Mouse (Mus musculus): ENCODE data around the gene Stat3. TPM values are rescaled to one million over a fixed set of nuclear protein-coding genes. Genes with fewer than 3 reads are reported as not detected.

Stat3 gene
- polyA plus RNA-seq, 1 experiment from 2014 or later, result 82.9 TPM

GRCm38 (mm10) chr11:100887764-100888163 lies 51.6 kb downstream of the Stat3 start:
- Histone ChIP-seq H3K36me3 (ENCODE audit: control insufficient read depth, insufficient read depth, low read length) (peaks cover 59% of the 10 kb centered on the region), H3K27me3 (replicated peaks; ENCODE audit: control insufficient read depth, insufficient read depth, low read length) (no peaks in the 10 kb centered on the region), H3K4me2 (ENCODE audit: low read depth, low read length) (no peak overlapping the region), H3K9me3 (ENCODE audit: control insufficient read depth, low read length) (no peaks in the 10 kb centered on the region), H3K27ac (replicated peaks; ENCODE audit: low read depth, low read length) (no peak overlapping the region), H3K9ac (ENCODE audit: low read depth, low read length) (no peak overlapping the region), H3K4me3 (ENCODE audit: low read depth, low read length) (no peak overlapping the region), H3K4me1 (ENCODE audit: control insufficient read depth, insufficient read depth, low read length) (no peaks in the 10 kb centered on the region)
- no peak for ATAC-seq (ENCODE audit: low read depth)
- DNase-seq (ENCODE audit: low spot score), result no peak
- 68% methylated on average over 3 of the region's 3 CpGs for WGBS

- no peak for DNase-seq (ENCODE audit: low spot score)
- Histone ChIP-seq H3K27ac (replicated peaks; ENCODE audit: low read depth, low read length) (no peak overlapping the region), H3K4me1 (ENCODE audit: control insufficient read depth, insufficient read depth, low read length) (no peaks in the 10 kb centered on the region), H3K36me3 (ENCODE audit: control insufficient read depth, insufficient read depth, low read length) (peaks cover 53% of the 10 kb centered on the region), H3K27me3 (replicated peaks; ENCODE audit: control insufficient read depth, insufficient read depth, low read length) (no peaks in the 10 kb centered on the region), H3K4me3 (ENCODE audit: low read depth, low read length) (no peak overlapping the region), H3K9ac (ENCODE audit: low read depth, low read length) (no peak overlapping the region), H3K9me3 (ENCODE audit: control insufficient read depth, low read length) (no peaks in the 10 kb centered on the region), H3K4me2 (ENCODE audit: low read depth, low read length) (no peak overlapping the region)
- no peak for ATAC-seq (ENCODE audit: low read depth)
- WGBS, result 88% methylated on average over 4 of the region's 4 CpGs
These were observed 52.1 kb downstream of the Stat3 start for GRCm38 (mm10) chr11:100887236-100887635.

GRCm38 (mm10) chr11:100886188-100886740 lies 53.1 kb downstream of the Stat3 start:
- Histone ChIP-seq H3K27ac (replicated peaks; ENCODE audit: low read depth, low read length) (no peak overlapping the region), H3K4me3 (ENCODE audit: low read depth, low read length) (no peak overlapping the region), H3K4me2 (ENCODE audit: low read depth, low read length) (no peak overlapping the region), H3K9me3 (ENCODE audit: control insufficient read depth, low read length) (no peaks in the 10 kb centered on the region), H3K4me1 (ENCODE audit: control insufficient read depth, insufficient read depth, low read length) (no peaks in the 10 kb centered on the region), H3K9ac (ENCODE audit: low read depth, low read length) (no peak overlapping the region), H3K36me3 (ENCODE audit: control insufficient read depth, insufficient read depth, low read length) (peaks cover 50% of the 10 kb centered on the region), H3K27me3 (replicated peaks; ENCODE audit: control insufficient read depth, insufficient read depth, low read length) (no peaks in the 10 kb centered on the region)
- WGBS, result 58% methylated on average over 8 of the region's 8 CpGs
- no peak for DNase-seq (ENCODE audit: low spot score)
- no peak for ATAC-seq (ENCODE audit: low read depth)

GRCm38 (mm10) chr11:100885472-100885871 lies 53.9 kb downstream of the Stat3 start:
- Histone ChIP-seq H3K9me3 (ENCODE audit: control insufficient read depth, low read length) (no peaks in the 10 kb centered on the region), H3K4me3 (ENCODE audit: low read depth, low read length) (no peak overlapping the region), H3K27ac (replicated peaks; ENCODE audit: low read depth, low read length) (no peak overlapping the region), H3K4me1 (ENCODE audit: control insufficient read depth, insufficient read depth, low read length) (no peaks in the 10 kb centered on the region), H3K27me3 (replicated peaks; ENCODE audit: control insufficient read depth, insufficient read depth, low read length) (no peaks in the 10 kb centered on the region), H3K4me2 (ENCODE audit: low read depth, low read length) (no peak overlapping the region), H3K36me3 (ENCODE audit: control insufficient read depth, insufficient read depth, low read length) (peaks cover 42% of the 10 kb centered on the region), H3K9ac (ENCODE audit: low read depth, low read length) (no peak overlapping the region)
- ATAC-seq (ENCODE audit: low read depth) (no peak), DNase-seq (ENCODE audit: low spot score) (no peak)

GRCm38 (mm10) chr11:100883640-100884039 lies 55.7 kb downstream of the Stat3 start:
- Histone ChIP-seq H3K27ac (replicated peaks; ENCODE audit: low read depth, low read length) (no peak overlapping the region), H3K9me3 (ENCODE audit: control insufficient read depth, low read length) (no peaks in the 10 kb centered on the region), H3K4me2 (ENCODE audit: low read depth, low read length) (no peak overlapping the region), H3K4me1 (ENCODE audit: control insufficient read depth, insufficient read depth, low read length) (no peaks in the 10 kb centered on the region), H3K36me3 (ENCODE audit: control insufficient read depth, insufficient read depth, low read length) (peaks cover 28% of the 10 kb centered on the region), H3K4me3 (ENCODE audit: low read depth, low read length) (no peak overlapping the region), H3K27me3 (replicated peaks; ENCODE audit: control insufficient read depth, insufficient read depth, low read length) (no peaks in the 10 kb centered on the region), H3K9ac (ENCODE audit: low read depth, low read length) (no peak overlapping the region)
- ATAC-seq (ENCODE audit: low read depth) (no peak), DNase-seq (ENCODE audit: low spot score) (no peak)
- 84% methylated on average over 10 of the region's 10 CpGs for WGBS

GRCm38 (mm10) chr11:100879321-100880078 lies 59.8 kb downstream of the Stat3 start:
- H3K27me3 ChIP-seq (replicated peaks; ENCODE audit: control insufficient read depth, insufficient read depth, low read length), result no peaks in the 10 kb centered on the region
- no peaks in the 10 kb centered on the region; the same call in 1 of the 2 replicates for H3K36me3 ChIP-seq (ENCODE audit: control insufficient read depth, insufficient read depth, low read length)
- H3K4me2 ChIP-seq (ENCODE audit: low read depth, low read length), result no peak overlapping the region
- ATAC-seq (ENCODE audit: low read depth) (no peak), DNase-seq (ENCODE audit: low spot score) (no peak)
- no peaks in the 10 kb centered on the region for H3K4me1 ChIP-seq (ENCODE audit: control insufficient read depth, insufficient read depth, low read length)
- WGBS, result 72% methylated on average over 15 of the region's 15 CpGs
- H3K27ac ChIP-seq (replicated peaks; ENCODE audit: low read depth, low read length), result no peak overlapping the region
- no peak overlapping the region for H3K4me3 ChIP-seq (ENCODE audit: low read depth, low read length)
- no peaks in the 10 kb centered on the region for H3K9me3 ChIP-seq (ENCODE audit: control insufficient read depth, low read length)
- H3K9ac ChIP-seq (ENCODE audit: low read depth, low read length), result no peak overlapping the region

GRCm38 (mm10) chr11:100875761-100876160 lies 63.6 kb downstream of the Stat3 start:
- DNase-seq (ENCODE audit: low spot score) (no peak), ATAC-seq (ENCODE audit: low read depth) (no peak)
- no peaks in the 10 kb centered on the region; the same call in 1 of the 2 replicates for H3K4me1 ChIP-seq (ENCODE audit: control insufficient read depth, insufficient read depth, low read length)
- H3K4me3 ChIP-seq (ENCODE audit: low read depth, low read length), result no peak overlapping the region
- H3K27me3 ChIP-seq (replicated peaks; ENCODE audit: control insufficient read depth, insufficient read depth, low read length), result no peaks in the 10 kb centered on the region
- no peaks in the 10 kb centered on the region; the same call in 1 of the 2 replicates for H3K36me3 ChIP-seq (ENCODE audit: control insufficient read depth, insufficient read depth, low read length)
- H3K9ac ChIP-seq (ENCODE audit: low read depth, low read length), result no peak overlapping the region
- no peak overlapping the region for H3K27ac ChIP-seq (replicated peaks; ENCODE audit: low read depth, low read length)
- no peak overlapping the region for H3K4me2 ChIP-seq (ENCODE audit: low read depth, low read length)
- WGBS, result 75% methylated on average over 3 of the region's 3 CpGs
- H3K9me3 ChIP-seq (ENCODE audit: control insufficient read depth, low read length), result no peaks in the 10 kb centered on the region

- no peak overlapping the region for H3K4me2 ChIP-seq (ENCODE audit: low read depth, low read length)
- no peak overlapping the region for H3K27ac ChIP-seq (replicated peaks; ENCODE audit: low read depth, low read length)
- no peak overlapping the region for H3K9ac ChIP-seq (ENCODE audit: low read depth, low read length)
- DNase-seq (ENCODE audit: low spot score) (no peak), ATAC-seq (ENCODE audit: low read depth) (no peak)
- no peaks in the 10 kb centered on the region; the same call in 1 of the 2 replicates for H3K4me1 ChIP-seq (ENCODE audit: control insufficient read depth, insufficient read depth, low read length)
- no peaks in the 10 kb centered on the region for H3K9me3 ChIP-seq (ENCODE audit: control insufficient read depth, low read length)
- H3K4me3 ChIP-seq (ENCODE audit: low read depth, low read length), result no peak overlapping the region
- 56% methylated on average over 8 of the region's 8 CpGs for WGBS
- no peaks in the 10 kb centered on the region for H3K36me3 ChIP-seq (ENCODE audit: control insufficient read depth, insufficient read depth, low read length)
- H3K27me3 ChIP-seq (replicated peaks; ENCODE audit: control insufficient read depth, insufficient read depth, low read length), result no peaks in the 10 kb centered on the region
These were observed 68.4 kb downstream of the Stat3 start for GRCm38 (mm10) chr11:100870968-100871350.
